In the genomic region with DNA sequence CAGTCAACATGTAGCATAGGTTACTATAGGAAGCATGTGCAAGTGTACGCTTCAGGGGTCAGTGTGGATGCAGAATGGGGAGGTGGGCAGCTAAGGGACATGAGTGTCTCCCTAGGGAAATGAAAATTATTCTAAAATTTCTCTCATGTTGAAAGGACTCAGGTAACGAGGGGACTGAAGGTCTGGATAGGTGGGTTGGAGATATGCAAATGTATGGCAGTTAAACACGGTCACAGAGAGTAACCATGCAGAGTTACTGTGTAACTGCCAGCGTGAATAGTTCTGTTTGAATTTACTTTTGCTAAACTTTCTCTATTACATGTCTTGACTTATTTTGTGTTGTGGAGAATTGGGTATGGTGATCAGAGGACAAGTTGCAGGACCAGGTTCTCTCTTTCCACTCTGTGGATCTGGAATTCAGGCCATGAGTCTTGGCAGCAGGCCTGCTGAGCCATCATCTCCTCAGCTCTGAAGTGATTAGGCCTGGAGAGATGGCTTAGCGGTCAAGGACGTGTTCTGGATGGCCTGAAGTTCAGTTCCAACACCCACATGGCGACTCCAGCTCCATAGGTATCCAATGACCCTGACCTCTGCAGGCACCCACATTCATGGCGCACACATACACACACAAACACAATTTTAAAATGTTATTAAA, we compare ENCODE assay signal across 9 mouse cellular contexts. TPM values are rescaled to one million over a fixed set of nuclear protein-coding genes. Genes with fewer than 3 reads are reported as not detected.
DNase-seq lines count a peak whose midpoint lies in the region.
"Had no signal": no experiment of that assay in that cellular context is flagged by ENCODE, and none has a peak within 500 bp of the region (broad histone marks: within the 10 kb centered on the region; RNA-seq: fewer than 3 reads in every experiment).

No protein-coding gene starts in this region.

- intact Hi-C loops in heart, postnatal 36 days (cut with DNase I) = no loop called here

- DNase-seq in gastrocnemius, adult 18-20 months (ENCODE audit: low spot score) = peak; percentile 69
- no peak for DNase-seq in gastrocnemius, postnatal 10 days
- DNase-seq in Muller cell, postnatal 12 days (ENCODE audit: inconsistent ontology term) = peak; percentile 24
- DNase-seq in cerebellum, adult 9-11 months = peak; percentile 68
- DNase-seq in heart, postnatal 36 days = peak; percentile 52 to 56
- no peak for DNase-seq in urinary bladder, postnatal 4 days (ENCODE audit: low spot score in 2 of 2)
- DNase-seq in frontal cortex, postnatal 10 days (ENCODE audit: low spot score in 2 of 2) = no peak
- DNase-seq in T-cell, adult 2 months (ENCODE audit: low spot score) = no peak
- DNase-seq: lung, postnatal 14 days had no signal

RNA-seq across cellular contexts. Expression of a gene that starts 33.1 kb away (rescaled TPM):
- 1 to 10 TPM; 5.5 to 6.6 TPM for total RNA-seq in gastrocnemius, adult 18-20 months (2021)
- 10 to 100 TPM in 1 of 2 experiments, 1 to 10 TPM in 1; 8.2 to 11.5 TPM for total RNA-seq in gastrocnemius, postnatal 10 days (2021)
- total RNA-seq in heart, postnatal 36 days (2021) = 1 to 10 TPM; 8.1 to 8.2 TPM

RNA-seq across cellular contexts. Expression of a gene that starts 47.0 kb away (rescaled TPM):
- total RNA-seq in gastrocnemius, adult 18-20 months (2021) = not detected
- total RNA-seq in gastrocnemius, postnatal 10 days (2021) = not detected
- not detected for total RNA-seq in heart, postnatal 36 days (2021)

RNA-seq across cellular contexts. Expression of a gene that starts 47.3 kb away (rescaled TPM):
- 10 to 100 TPM; 24.9 to 37.4 TPM for total RNA-seq in gastrocnemius, adult 18-20 months (2021)
- total RNA-seq in gastrocnemius, postnatal 10 days (2021) = 100 to 1,000 TPM; 110 to 126 TPM
- total RNA-seq in heart, postnatal 36 days (2021) = 100 to 1,000 TPM in 1 of 2 experiments, 10 to 100 TPM in 1; 93.1 to 131 TPM

Comparison
In these comparisons a context has a peak if more than half of its experiments do, and no peak if none do; other contexts are left out.
1. DNase-seq: peak in gastrocnemius, adult 18-20 months (single experiment), Muller cell, postnatal 12 days (single experiment), cerebellum, adult 9-11 months (single experiment) and heart, postnatal 36 days (2 of 2); none in gastrocnemius, postnatal 10 days (single experiment), urinary bladder, postnatal 4 days (0 of 2), frontal cortex, postnatal 10 days (0 of 2) and T-cell, adult 2 months (single experiment).